Mouse (Mus musculus): ENCODE data around the gene Aaed1. TPM values are rescaled to one million over a fixed set of nuclear protein-coding genes. Genes with fewer than 3 reads are reported as not detected.

Gene Aaed1
- polyA plus RNA-seq, 1 experiment from 2014 or later, result 37.8 TPM

DNA sequence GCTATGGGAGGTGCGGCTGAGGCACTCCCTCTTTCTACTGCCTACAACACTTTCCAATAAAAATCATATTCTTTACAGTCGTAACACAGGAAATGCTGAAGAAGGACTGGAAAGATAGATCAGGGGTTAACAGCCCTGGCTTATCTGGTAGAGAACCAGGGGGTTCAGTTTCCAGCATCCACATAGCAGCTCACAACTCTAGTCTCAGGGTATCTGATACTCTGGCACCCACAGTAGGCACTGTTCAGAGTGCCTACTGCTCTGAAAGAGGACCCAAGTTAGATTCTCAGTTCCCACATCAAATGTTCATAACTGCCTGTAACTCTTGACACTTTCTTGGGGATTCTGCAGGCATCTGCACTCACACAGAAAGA lies 393 bp upstream of the Aaed1 start:
- no peaks in the 10 kb centered on the region for H3K9me3 ChIP-seq (ENCODE audit: low read length)
- H3K4me2 ChIP-seq (ENCODE audit: low read depth, low read length), result peak overlapping the region; percentile 74
- no peak for TF ChIP-seq CTCF (IDR thresholded peaks at IDR 0.05; ENCODE audit: low read depth)
- no peak for TF ChIP-seq EP300 (IDR thresholded peaks at IDR 0.05; ENCODE audit: low read depth)
- 0% methylated on average over 2 of the region's 2 CpGs for WGBS (ENCODE audit: insufficient replicate concordance)
- DNase-seq, result no peak
- peaks cover 19% of the 10 kb centered on the region for H3K4me1 ChIP-seq (ENCODE audit: insufficient read depth)
- no peak for ATAC-seq
- peak overlapping the region; percentile 89; the same call in 1 of the 2 replicates for H3K9ac ChIP-seq (replicated peaks)
- H3K27me3 ChIP-seq (ENCODE audit: insufficient read depth, low read length), result no peaks in the 10 kb centered on the region
- peak overlapping the region; percentile 60 for H3K4me3 ChIP-seq (ENCODE audit: low read depth, low read length)
- H3K36me3 ChIP-seq (replicated peaks; ENCODE audit: insufficient read depth, low read length), result peaks cover 7% of the 10 kb centered on the region
- peak overlapping the region; percentile 98 for H3K27ac ChIP-seq (ENCODE audit: low read depth)

DNA sequence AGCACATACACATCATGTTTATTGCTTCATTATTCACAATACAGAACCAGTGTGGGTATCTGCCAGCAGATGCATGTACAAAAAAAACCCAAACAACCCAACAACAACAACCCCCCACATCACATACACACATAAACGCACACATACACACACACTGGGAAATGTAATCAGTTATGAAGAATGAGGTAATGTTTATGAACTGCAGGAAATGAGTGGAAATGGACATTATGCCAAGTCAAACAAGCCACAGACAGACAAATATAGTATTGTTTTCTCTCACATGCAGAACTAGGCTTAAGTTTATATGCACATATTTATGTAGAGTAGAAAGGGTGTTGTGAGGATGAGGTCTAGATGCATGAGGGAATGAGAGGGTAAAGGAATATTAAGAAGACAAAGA lies 1.2 kb downstream of the Aaed1 start:
- peak overlapping the region; percentile 89 for H3K9ac ChIP-seq (replicated peaks)
- peaks cover 16% of the 10 kb centered on the region for H3K36me3 ChIP-seq (replicated peaks; ENCODE audit: insufficient read depth, low read length)
- no peaks in the 10 kb centered on the region for H3K27me3 ChIP-seq (ENCODE audit: insufficient read depth, low read length)
- peaks cover 19% of the 10 kb centered on the region for H3K4me1 ChIP-seq (ENCODE audit: insufficient read depth)
- peak overlapping the region; percentile 60 for H3K4me3 ChIP-seq (ENCODE audit: low read depth, low read length)
- H3K4me2 ChIP-seq (ENCODE audit: low read depth, low read length), result peak overlapping the region; percentile 74
- ATAC-seq (no peak), DNase-seq (no peak)
- WGBS (ENCODE audit: insufficient replicate concordance), result 51% methylated on average over 1 of the region's 1 CpGs
- TF ChIP-seq CTCF (IDR thresholded peaks at IDR 0.05; ENCODE audit: low read depth) (no peak), EP300 (IDR thresholded peaks at IDR 0.05; ENCODE audit: low read depth) (no peak)
- H3K27ac ChIP-seq (ENCODE audit: low read depth), result peak overlapping the region; percentile 98
- no peaks in the 10 kb centered on the region for H3K9me3 ChIP-seq (ENCODE audit: low read length)

DNA sequence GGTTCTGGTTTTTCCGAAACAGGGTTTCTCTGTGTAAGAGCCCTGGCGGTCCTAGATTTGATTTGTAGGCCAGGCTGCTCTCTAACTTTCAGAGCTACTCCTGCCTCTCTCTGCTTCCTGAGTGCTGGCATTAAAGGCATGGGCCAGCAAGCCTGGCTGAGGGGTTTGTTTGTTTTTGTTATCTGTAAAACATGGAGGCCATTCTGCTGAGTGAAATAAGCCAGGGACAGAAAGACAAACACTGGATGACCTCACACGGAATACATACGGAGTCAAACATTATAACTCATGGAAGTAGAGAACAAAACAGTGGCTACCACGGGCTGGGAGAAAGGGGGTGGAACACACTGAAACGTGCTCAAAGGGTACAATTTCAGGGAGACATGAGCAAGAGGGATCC lies 1.9 kb downstream of the Aaed1 start:
- Histone ChIP-seq H3K27ac (ENCODE audit: low read depth) (peak overlapping the region; percentile 98), H3K9me3 (ENCODE audit: low read length) (no peaks in the 10 kb centered on the region), H3K4me1 (ENCODE audit: insufficient read depth) (peaks cover 19% of the 10 kb centered on the region), H3K9ac (replicated peaks) (peak overlapping the region; percentile 33), H3K4me2 (ENCODE audit: low read depth, low read length) (peak overlapping the region; percentile 74), H3K27me3 (ENCODE audit: insufficient read depth, low read length) (no peaks in the 10 kb centered on the region), H3K36me3 (replicated peaks; ENCODE audit: insufficient read depth, low read length) (peaks cover 16% of the 10 kb centered on the region), H3K4me3 (ENCODE audit: low read depth, low read length) (peak overlapping the region; percentile 5; the same call in 1 of the 2 replicates)
- peak; percentile 26 for ATAC-seq
- peak; percentile 25; the same call in 1 of the 2 replicates for TF ChIP-seq EP300 (IDR thresholded peaks at IDR 0.05; ENCODE audit: low read depth)
- TF ChIP-seq CTCF (IDR thresholded peaks at IDR 0.05; ENCODE audit: low read depth), result no peak
- no peak for DNase-seq
- 39% methylated on average over 6 of the region's 6 CpGs for WGBS (ENCODE audit: insufficient replicate concordance)

DNA sequence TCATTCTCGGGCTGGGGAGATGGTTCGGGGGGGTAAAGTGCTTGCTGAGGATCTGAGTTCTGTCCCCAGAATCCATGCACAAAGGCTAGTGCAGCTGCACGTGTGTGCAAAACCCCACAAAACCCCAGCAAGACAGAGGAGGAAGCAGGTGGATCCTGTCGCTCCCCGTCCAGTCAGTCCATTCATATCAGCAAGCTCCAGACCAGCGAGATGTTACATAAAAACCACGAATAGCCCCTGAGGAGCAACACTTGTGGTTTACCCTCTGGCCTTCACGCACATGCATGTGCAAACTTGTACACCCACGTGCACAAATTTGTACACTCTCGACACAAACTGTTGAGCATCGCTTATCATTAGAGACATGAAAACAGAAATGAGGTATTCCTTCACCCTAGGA lies 2.7 kb downstream of the Aaed1 start:
- ATAC-seq, result no peak
- 24% methylated on average over 11 of the region's 11 CpGs for WGBS (ENCODE audit: insufficient replicate concordance)
- Histone ChIP-seq H3K9me3 (ENCODE audit: low read length) (no peaks in the 10 kb centered on the region), H3K27ac (ENCODE audit: low read depth) (peak overlapping the region; percentile 61), H3K36me3 (replicated peaks; ENCODE audit: insufficient read depth, low read length) (peaks cover 21% of the 10 kb centered on the region), H3K4me2 (ENCODE audit: low read depth, low read length) (peak overlapping the region; percentile 74), H3K9ac (replicated peaks) (peak overlapping the region; percentile 33), H3K4me3 (ENCODE audit: low read depth, low read length) (peak overlapping the region; percentile 5; the same call in 1 of the 2 replicates), H3K4me1 (ENCODE audit: insufficient read depth) (peaks cover 19% of the 10 kb centered on the region), H3K27me3 (ENCODE audit: insufficient read depth, low read length) (no peaks in the 10 kb centered on the region)
- TF ChIP-seq EP300 (IDR thresholded peaks at IDR 0.05; ENCODE audit: low read depth) (no peak), CTCF (IDR thresholded peaks at IDR 0.05; ENCODE audit: low read depth) (no peak)
- peak; percentile 20 for DNase-seq

DNA sequence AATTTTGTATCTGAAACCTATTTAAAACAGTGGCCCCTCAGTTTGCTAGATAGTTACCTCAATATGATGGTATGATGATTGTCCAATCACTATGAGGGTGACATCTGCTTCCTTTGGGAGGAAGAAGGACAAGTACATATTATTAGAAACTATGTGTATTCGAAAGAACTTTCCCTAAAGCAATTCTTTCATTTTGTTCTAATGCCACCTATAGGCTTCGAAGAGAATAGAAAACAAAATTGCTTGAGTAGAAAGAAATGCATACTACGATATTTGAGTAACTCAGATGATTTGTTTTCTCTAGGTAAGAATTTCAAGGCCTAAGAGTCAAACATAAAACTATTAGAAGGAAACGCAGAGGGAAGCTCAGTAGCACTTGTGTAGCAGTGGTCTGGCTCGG lies 3.5 kb downstream of the Aaed1 start:
- peaks cover 19% of the 10 kb centered on the region for H3K4me1 ChIP-seq (ENCODE audit: insufficient read depth)
- no peaks in the 10 kb centered on the region for H3K27me3 ChIP-seq (ENCODE audit: insufficient read depth, low read length)
- H3K4me2 ChIP-seq (ENCODE audit: low read depth, low read length), result peak overlapping the region; percentile 74; the same call in 1 of the 2 replicates
- ATAC-seq, result no peak
- no peaks in the 10 kb centered on the region for H3K9me3 ChIP-seq (ENCODE audit: low read length)
- no peak overlapping the region for H3K27ac ChIP-seq (ENCODE audit: low read depth)
- TF ChIP-seq CTCF (IDR thresholded peaks at IDR 0.05; ENCODE audit: low read depth) (peak; percentile 30; the same call in 1 of the 2 replicates), EP300 (IDR thresholded peaks at IDR 0.05; ENCODE audit: low read depth) (no peak)
- no peak overlapping the region for H3K4me3 ChIP-seq (ENCODE audit: low read depth, low read length)
- 23% methylated on average over 5 of the region's 5 CpGs for WGBS (ENCODE audit: insufficient replicate concordance)
- DNase-seq, result no peak
- no peak overlapping the region for H3K9ac ChIP-seq (replicated peaks)
- H3K36me3 ChIP-seq (replicated peaks; ENCODE audit: insufficient read depth, low read length), result peaks cover 27% of the 10 kb centered on the region

DNA sequence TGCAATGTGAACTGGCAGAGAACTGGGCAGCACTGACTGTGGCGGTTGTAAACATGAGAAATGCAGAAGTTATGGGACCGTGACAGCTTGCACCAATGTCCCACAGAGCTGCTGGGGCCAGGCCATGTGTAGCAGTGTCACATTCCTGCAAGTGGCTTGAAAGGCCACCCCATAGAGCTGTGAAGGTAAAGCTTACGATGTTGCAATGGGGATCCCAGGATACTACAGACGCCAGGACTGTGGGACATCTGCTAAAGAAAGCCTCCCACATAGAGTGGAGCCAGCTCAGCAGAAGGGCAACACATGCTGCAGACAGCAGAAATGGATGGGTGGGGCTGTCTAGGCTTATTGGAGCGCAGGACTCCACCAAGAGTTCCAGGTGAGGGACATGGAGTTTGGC lies 5.0 kb downstream of the Aaed1 start:
- 74% methylated on average over 5 of the region's 5 CpGs for WGBS (ENCODE audit: insufficient replicate concordance)
- TF ChIP-seq CTCF (IDR thresholded peaks at IDR 0.05; ENCODE audit: low read depth) (no peak), EP300 (IDR thresholded peaks at IDR 0.05; ENCODE audit: low read depth) (no peak)
- Histone ChIP-seq H3K4me3 (ENCODE audit: low read depth, low read length) (no peak overlapping the region), H3K9ac (replicated peaks) (no peak overlapping the region), H3K27me3 (ENCODE audit: insufficient read depth, low read length) (no peaks in the 10 kb centered on the region), H3K4me1 (ENCODE audit: insufficient read depth) (peaks cover 14% of the 10 kb centered on the region), H3K36me3 (replicated peaks; ENCODE audit: insufficient read depth, low read length) (peaks cover 33% of the 10 kb centered on the region), H3K4me2 (ENCODE audit: low read depth, low read length) (no peak overlapping the region), H3K9me3 (ENCODE audit: low read length) (no peaks in the 10 kb centered on the region), H3K27ac (ENCODE audit: low read depth) (no peak overlapping the region)
- ATAC-seq (no peak), DNase-seq (no peak)

DNA sequence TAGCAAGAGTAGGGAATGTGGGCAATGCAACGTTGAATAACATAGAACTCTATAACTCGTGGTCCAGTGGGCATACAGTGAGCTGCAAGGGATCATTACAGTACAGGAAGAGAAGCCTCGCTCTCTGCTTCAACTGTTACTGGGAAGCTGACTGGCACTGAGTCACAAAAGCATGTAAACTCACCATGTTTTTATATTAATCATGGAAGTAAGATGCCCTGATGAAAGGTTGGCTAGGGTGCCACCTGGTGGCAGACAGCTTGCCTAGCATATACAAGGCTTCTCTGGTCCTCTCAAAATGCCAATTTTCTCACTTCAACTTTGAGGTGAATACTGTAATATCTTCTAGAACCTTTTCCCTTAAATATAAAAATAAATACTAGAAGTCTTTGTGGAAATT lies 6.4 kb downstream of the Aaed1 start:
- WGBS (ENCODE audit: insufficient replicate concordance), result 72% methylated on average over 3 of the region's 3 CpGs
- no peak for ATAC-seq
- no peaks in the 10 kb centered on the region for H3K9me3 ChIP-seq (ENCODE audit: low read length)
- H3K4me3 ChIP-seq (ENCODE audit: low read depth, low read length), result no peak overlapping the region
- TF ChIP-seq CTCF (IDR thresholded peaks at IDR 0.05; ENCODE audit: low read depth) (peak; percentile 87), EP300 (IDR thresholded peaks at IDR 0.05; ENCODE audit: low read depth) (no peak)
- no peak overlapping the region for H3K9ac ChIP-seq (replicated peaks)
- peaks cover 14% of the 10 kb centered on the region for H3K4me1 ChIP-seq (ENCODE audit: insufficient read depth)
- peak; percentile 68 for DNase-seq
- no peak overlapping the region for H3K27ac ChIP-seq (ENCODE audit: low read depth)
- H3K36me3 ChIP-seq (replicated peaks; ENCODE audit: insufficient read depth, low read length), result peaks cover 33% of the 10 kb centered on the region
- no peak overlapping the region for H3K4me2 ChIP-seq (ENCODE audit: low read depth, low read length)
- no peaks in the 10 kb centered on the region for H3K27me3 ChIP-seq (ENCODE audit: insufficient read depth, low read length)

All from liver, postnatal 0 days (tissue).